Mouse (Mus musculus) MN1 (cell line): ENCODE results near the gene Frmpd2.

Experiments used
- DNase-seq: peaks from one replicate; pipeline ENCODE4 v3.0.0-alpha.2; 2016; ENCODE audit warnings: low spot score

The Frmpd2 gene

DNA sequence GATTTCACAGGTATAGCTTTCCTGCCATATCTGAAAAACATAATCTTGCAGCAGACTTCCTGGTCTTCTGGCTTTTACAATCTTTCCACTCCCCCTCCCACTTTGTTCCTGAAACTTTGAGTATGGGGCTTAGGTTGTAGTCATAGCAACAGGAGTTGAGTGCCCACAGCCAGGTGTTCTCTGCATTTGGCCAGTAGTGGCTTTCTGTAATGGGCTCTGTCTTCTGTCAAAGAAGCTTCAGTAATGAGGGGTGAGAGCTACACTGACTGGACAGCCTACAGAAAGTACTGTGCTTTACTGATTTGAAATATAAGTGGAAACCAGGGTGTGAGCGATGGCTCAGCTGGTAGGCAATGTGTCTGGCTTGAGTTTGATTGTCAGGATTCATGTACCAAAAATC lies 37.2 kb downstream of the Frmpd2 start:
- no peak for DNase-seq

GRCm38 (mm10) chr14:33513877-33514276 lies 42.4 kb downstream of the Frmpd2 start:
- DNase-seq: no peak

GRCm38 (mm10) chr14:33514756-33515285 lies 43.3 kb downstream of the Frmpd2 start:
- no peak for DNase-seq

DNA sequence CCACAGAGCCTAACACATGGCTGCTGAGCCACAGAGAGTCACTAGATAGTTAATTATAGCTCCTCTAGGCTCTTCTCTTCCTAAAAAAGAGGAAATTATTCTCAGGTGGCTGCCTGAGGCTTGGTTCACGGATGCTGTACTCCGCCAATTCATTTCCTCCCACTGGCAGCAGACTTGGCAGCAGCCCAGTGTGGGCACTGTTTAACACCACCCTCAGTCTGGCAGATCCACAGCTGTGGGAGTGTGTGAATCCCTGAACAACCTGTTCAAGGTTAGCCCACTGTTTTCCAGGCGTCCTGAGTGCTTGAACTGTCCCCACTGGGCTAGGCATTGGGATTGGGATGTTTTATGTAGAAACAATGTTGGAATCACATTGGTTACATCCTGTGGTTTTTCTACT lies 50.0 kb downstream of the Frmpd2 start:
- no peak for DNase-seq

DNA sequence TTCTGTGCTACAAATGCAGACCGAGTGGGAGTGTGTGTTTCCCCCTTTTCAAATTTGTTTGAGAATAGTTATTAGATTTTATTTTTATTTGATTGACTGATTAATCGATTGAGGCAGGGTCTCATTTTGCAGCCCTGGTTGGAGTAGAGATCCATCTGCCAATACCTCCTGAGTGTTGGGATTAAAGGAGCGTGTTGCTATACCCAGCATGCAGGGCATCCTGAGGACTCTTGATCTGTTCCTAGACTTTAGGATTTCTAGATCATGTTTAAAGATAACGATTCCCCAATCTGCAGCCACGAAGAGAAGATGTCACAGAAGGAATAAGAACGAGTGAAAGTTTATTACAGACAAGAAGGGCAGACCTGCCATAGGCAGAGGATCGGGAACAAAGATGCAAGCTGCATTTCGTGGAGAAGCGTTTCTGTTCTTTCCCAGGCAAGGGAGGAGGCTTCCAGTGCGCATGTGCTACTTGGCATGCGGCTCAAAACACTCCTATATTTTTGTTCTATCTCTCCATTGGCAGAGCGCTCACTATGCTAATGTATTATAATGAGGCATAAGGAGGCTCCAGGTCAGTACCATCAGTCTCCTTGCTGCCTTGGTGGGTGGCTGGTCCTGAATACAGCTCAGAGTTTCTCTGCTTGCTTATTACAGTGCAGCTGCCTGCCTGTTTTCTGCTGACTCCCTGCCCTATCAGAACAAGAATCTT lies 53.9 kb downstream of the Frmpd2 start:
- DNase-seq: no peak

DNA sequence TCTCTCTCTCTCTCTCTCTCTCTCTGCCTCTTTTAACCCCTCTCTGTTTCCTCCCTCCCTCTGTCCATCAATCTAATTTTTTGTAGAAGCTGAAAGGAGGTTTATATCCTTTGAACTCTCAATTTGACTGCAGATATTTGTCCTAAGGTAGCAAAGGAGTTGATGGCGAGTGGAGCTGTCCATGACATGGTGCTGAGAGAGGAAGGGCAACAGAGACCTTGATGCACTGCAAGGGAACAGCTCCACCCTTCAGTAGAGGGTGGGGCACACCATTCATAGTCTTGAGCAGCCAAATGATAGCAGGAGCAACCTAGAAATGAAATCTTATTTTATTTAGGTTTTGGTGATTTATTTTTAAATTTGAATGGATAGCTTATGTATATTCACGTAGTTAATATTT lies 55.1 kb downstream of the Frmpd2 start:
- DNase-seq: no peak

GRCm38 (mm10) chr14:33527938-33528337 lies 56.4 kb downstream of the Frmpd2 start:
- no peak for DNase-seq

GRCm38 (mm10) chr14:33531331-33531912 lies 59.9 kb downstream of the Frmpd2 start:
- DNase-seq: no peak

DNA sequence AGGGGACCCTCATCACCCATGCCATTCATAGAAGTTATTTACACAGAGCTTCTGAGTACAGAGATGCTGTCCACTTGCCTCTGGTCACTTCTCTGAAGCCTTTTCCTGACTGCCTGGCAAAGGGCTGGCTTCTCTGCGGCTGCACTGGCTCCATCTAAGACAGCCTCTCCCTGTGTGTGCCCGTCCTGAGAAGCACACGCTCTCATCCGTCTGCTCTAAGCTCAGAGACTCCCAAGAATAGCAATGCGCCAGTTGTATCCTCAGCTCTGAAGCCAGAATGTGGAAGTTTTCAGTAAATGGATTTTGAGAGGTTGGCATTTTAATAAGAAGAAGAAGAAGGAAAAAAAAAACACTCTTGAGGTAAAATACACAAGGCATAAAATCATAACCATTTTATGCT lies 61.3 kb downstream of the Frmpd2 start:
- DNase-seq: no peak

- DNase-seq: no peak
Observed at GRCm38 (mm10) chr14:33533516-33533915, 62.0 kb downstream of the Frmpd2 start.

DNA sequence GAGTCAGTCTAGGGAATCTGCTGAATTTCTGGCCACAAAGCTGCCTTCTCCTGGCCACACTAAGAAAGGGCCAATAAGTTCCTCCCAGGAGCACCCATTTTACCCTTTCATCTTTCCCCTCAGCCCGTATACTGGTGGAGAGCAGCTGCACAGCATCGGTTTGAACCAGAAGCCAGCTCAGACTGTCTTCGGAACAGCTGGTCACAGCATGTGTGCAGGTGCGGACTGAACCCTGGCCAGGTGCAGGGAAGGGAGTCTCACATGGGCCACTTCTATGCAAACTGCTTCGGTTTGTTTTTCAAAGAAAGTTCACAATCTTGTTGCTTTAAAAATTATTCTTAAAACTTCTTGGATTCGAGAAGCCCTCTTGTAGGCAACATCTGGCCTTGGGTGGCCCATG lies 63.8 kb downstream of the Frmpd2 start:
- no peak for DNase-seq

DNA sequence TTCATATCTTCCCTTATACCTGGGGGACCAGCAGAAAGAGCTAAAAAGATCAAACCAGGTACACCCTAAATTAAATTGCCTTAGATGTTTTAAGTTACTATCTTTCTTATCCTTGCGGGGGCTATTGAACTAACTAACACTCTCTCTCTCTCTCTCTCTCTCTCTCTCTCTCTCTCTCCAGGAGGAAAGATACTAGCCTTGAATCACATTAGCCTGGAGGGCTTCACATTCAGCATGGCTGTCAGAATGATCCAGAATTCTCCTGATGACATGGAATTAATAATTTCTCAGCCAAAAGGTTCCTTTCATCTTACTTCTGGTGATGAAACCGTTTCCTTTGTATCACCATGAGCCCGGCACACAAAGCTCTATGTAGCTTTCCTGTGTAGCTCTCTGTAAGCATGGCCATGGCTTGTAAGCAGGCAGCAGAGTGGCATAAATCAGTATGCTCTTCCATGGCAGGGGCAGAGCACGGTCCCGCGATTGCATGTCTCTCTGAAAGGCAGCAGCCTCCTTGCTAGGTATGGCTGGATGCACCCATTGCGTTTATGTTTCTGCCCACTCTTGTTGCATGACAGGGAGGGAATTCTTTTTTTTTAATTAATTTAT lies 68.2 kb downstream of the Frmpd2 start:
- no peak for DNase-seq

GRCm38 (mm10) chr14:33545565-33546143 lies 74.2 kb downstream of the Frmpd2 start:
- DNase-seq: no peak

- no peak for DNase-seq
Observed at GRCm38 (mm10) chr14:33548650-33549049, 77.2 kb downstream of the Frmpd2 start.

- no peak for DNase-seq
Observed at GRCm38 (mm10) chr14:33549856-33550255, 78.4 kb downstream of the Frmpd2 start.

DNA sequence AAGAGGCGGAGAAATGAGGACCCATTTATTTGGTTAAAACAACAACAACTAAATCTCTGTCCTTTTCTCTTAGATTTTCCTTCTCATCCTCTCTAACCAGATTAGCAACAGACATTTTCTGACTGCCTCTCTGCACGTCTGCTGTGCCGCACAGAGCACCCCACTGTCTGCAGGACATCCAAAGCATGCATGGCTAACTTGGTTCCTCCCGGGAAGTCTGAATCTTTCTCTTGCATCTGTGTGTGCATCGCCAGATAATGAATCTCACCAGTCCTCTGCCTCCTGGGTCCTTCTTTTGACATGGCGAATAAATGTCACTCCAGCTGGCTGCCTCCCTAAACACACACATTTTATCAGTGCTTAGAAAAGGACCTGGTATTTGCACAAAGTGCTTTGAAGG lies 99.2 kb downstream of the Frmpd2 start:
- no peak for DNase-seq

GRCm38 (mm10) chr14:33573643-33574042 lies 102.1 kb downstream of the Frmpd2 start:
- DNase-seq: no peak

DNA sequence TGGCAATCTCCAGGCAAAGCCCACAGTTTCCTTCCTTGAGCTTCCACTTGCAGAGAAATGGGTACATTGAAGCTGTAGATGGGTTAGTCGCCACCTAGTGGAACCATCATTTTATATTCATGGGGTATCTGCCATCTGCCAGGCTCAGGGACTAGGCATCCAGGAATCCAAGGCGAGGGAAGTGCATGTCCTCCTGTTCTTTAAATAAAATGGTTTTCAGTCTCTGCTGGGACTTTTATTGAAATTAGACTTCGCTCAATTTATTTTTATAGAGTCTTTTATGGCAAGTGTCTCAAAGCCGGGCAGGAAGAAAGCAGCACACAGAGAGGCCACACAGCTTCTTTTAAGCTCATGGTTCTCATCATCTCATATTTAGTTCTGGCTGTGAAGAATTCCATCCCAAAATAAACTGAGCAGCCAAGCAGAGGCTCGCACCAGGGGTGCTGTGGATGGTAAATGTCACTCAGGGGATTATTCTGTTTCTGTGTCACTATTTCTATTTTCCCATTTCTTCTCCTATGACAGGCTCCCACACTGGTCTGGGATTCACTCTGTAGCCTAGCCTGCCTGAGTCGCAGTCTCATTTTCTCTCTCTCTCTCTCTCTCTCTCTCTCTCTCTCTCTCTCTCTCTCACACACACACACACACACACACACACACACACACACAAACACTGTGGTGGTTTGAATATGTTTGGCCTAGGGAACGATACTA lies 108.4 kb downstream of the Frmpd2 start:
- no peak for DNase-seq

DNA sequence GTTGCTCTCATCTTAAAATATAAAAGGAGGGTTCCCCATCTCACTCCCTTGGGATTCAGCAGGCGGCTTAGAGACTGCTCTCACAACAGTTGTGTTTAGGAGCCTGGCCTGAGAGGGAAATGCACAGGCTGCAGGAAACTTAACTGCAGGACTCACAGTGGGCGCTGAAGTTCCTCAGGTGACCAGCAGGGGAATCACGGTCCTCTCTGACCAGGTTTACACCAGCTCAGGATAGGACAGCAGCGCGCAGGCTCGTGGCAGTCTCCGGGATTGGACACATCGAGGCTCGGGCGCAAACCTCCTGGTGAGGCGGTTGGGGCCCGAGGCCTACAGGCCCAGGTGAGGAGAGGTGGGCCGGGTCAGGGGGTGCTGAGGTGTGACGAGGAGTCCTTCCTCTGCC lies 117.5 kb downstream of the Frmpd2 start, which contains the start of gene Ptpn20:
TSS of gene Ptpn20 (plus strand) at position 257 of the 400 bp plus-strand sequence.
- DNase-seq: no peak

- no peak for DNase-seq
Observed at GRCm38 (mm10) chr14:33598376-33599130, 127.1 kb downstream of the Frmpd2 start.

- no peak for DNase-seq
Observed at GRCm38 (mm10) chr14:33607431-33607830, 135.9 kb downstream of the Frmpd2 start.
